Comparison of ENCODE assay signal across 23 mouse cellular contexts in the genomic region with DNA sequence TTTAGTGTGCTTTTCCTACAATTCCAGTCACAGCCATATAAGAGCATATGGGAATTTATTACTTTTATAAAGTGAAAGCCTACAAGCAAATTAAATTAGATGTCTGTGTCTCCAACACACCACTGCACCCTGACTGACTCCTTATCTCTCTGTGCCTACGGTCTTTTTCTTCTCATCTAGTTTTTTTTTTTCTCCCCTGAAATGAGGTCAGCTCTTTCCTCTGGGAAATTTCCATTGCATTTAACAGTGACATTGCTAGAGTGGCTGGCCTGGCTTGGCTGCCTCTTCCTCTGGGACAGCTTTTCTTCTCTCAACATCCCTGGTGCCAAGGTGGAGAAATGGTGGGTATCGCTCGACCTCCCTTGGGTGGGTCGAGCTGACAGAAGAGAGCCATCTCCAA. TPM values are rescaled to one million over a fixed set of nuclear protein-coding genes. Genes with fewer than 3 reads are reported as not detected.
DNase-seq lines count a peak whose midpoint lies in the region; ATAC-seq and TF ChIP-seq lines count a peak whose summit lies in the region.
"Had no signal": no experiment of that assay in that cellular context is flagged by ENCODE, and none has a peak within 500 bp of the region (broad histone marks: within the 10 kb centered on the region; RNA-seq: fewer than 3 reads in every experiment).

A gene (plus strand): TSS at position 249 of the 400 bp plus-strand sequence.

- H3K27ac ChIP-seq in liver, embryonic 13.5 days: no peak within 1 kb of the TSS
- H3K27ac ChIP-seq in cerebellum, adult 2 months (ENCODE audit: insufficient read depth, low read length): peak within 1 kb of the TSS; percentile 61; the same call in 1 of the 2 replicates
- H3K27ac ChIP-seq: embryonic facial prominence, embryonic 15.5 days; forebrain, embryonic 12.5 days; heart, embryonic 10.5 days; hindbrain, embryonic 12.5 days; layer of hippocampus, adult 2 months; liver, embryonic 14.5 days had no signal

- no peaks in the 10 kb centered on the region for H3K36me3 ChIP-seq in liver, embryonic 13.5 days
- H3K36me3 ChIP-seq: embryonic facial prominence, embryonic 15.5 days; forebrain, embryonic 12.5 days; heart, embryonic 10.5 days; hindbrain, embryonic 12.5 days had no signal

- TF ChIP-seq CTCF in cerebellum, adult 2 months (IDR thresholded peaks at IDR 0.05; ENCODE audit: borderline replicate concordance, insufficient read depth, low read depth, low read length): no peak

- H3K9ac ChIP-seq in liver, embryonic 13.5 days: no peak within 1 kb of the TSS
- H3K9ac ChIP-seq: embryonic facial prominence, embryonic 15.5 days; forebrain, embryonic 12.5 days; hindbrain, embryonic 12.5 days; liver, embryonic 14.5 days had no signal

- no peak within 1 kb of the TSS for H3K4me3 ChIP-seq in liver, embryonic 13.5 days (replicated peaks)
- H3K4me3 ChIP-seq in cerebellum, adult 2 months (replicated peaks; ENCODE audit: insufficient read depth, low read depth, low read length): no peak within 1 kb of the TSS
- H3K4me3 ChIP-seq: embryonic facial prominence, embryonic 15.5 days; forebrain, embryonic 12.5 days; heart, embryonic 10.5 days; hindbrain, embryonic 12.5 days; layer of hippocampus, adult 2 months had no signal

- H3K4me1 ChIP-seq in liver, embryonic 13.5 days (replicated peaks): peaks cover 35% of the 10 kb centered on the region
- H3K4me1 ChIP-seq in cerebellum, adult 2 months (ENCODE audit: control insufficient read depth, insufficient read depth, low read length): no peaks in the 10 kb centered on the region; the same call in 1 of the 2 replicates
- H3K4me1 ChIP-seq: embryonic facial prominence, embryonic 15.5 days; forebrain, embryonic 12.5 days; hindbrain, embryonic 12.5 days had no signal

- no peak within 1 kb of the TSS for H3K4me2 ChIP-seq in liver, embryonic 13.5 days
- H3K4me2 ChIP-seq: embryonic facial prominence, embryonic 15.5 days; forebrain, embryonic 12.5 days; hindbrain, embryonic 12.5 days had no signal

- 0 out of 2 replicates have a peak, but pooled peaks have one; percentile 50 for ATAC-seq in frontal cortex, adult (ENCODE audit: low TSS enrichment)
- ATAC-seq in liver, embryonic 13.5 days (ENCODE audit: low read depth): peak; percentile 25; the same call in 1 of the 2 replicates
- ATAC-seq in megakaryocyte-erythroid progenitor cell, adult 5-6 weeks (replicated peaks; ENCODE audit: low FRiP score, low TSS enrichment, poor library complexity, severe bottlenecking): peak; percentile 14; the same call in 1 of the 2 replicates
- no peak for ATAC-seq in erythroid progenitor cell, adult 5-6 weeks (replicated peaks; ENCODE audit: low FRiP score, poor library complexity, severe bottlenecking)
- ATAC-seq: intestine, postnatal 0 days had no signal

- no peak for TF ChIP-seq POLR2A in cerebellum, adult 2 months (IDR thresholded peaks at IDR 0.05; ENCODE audit: borderline replicate concordance, insufficient read depth, low read length)

- WGBS in liver, embryonic 13.5 days (ENCODE audit: insufficient replicate concordance): 67% methylated on average over 4 of the region's 4 CpGs
- WGBS in cerebellum, adult 2 months: 49% methylated on average over 4 of the region's 4 CpGs

- no peaks in the 10 kb centered on the region for H3K27me3 ChIP-seq in liver, embryonic 13.5 days
- H3K27me3 ChIP-seq in cerebellum, adult 2 months (ENCODE audit: control insufficient read depth, insufficient read depth, low read length): no peaks in the 10 kb centered on the region

- H3K9me3 ChIP-seq in liver, embryonic 13.5 days (replicated peaks): no peaks in the 10 kb centered on the region
- H3K9me3 ChIP-seq: embryonic facial prominence, embryonic 15.5 days; forebrain, embryonic 12.5 days; heart, embryonic 10.5 days; hindbrain, embryonic 12.5 days had no signal

- no peak for DNase-seq in frontal cortex, adult 2 months (ENCODE audit: extremely low spot score in 1 of 2, low spot score in 1 of 2)
- no peak for DNase-seq in liver, embryonic 13.5 days
- DNase-seq in liver: no peak
- DNase-seq in cerebellum, adult 2 months: peak; percentile 25 to 40
- DNase-seq: adrenal gland, postnatal 14 days; embryo, embryonic 11 days; heart, postnatal 10 days; left cerebral cortex, postnatal 4 days; right cerebral cortex, postnatal 14 days; thymus, postnatal 14 days had no signal

RNA-seq across cellular contexts. Expression of the gene that starts here (rescaled TPM):
- 0.08 and 0.20 TPM in 2 replicates for polyA plus RNA-seq in frontal cortex, adult 2 months (2012; rRNA removed)
- 0.28 and 0.45 TPM in 2 replicates for polyA plus RNA-seq in liver, embryonic 13.5 days (2015; fragmentation: Nextera tagmentation; extraction: Ambion mirVana)
- polyA plus RNA-seq in cerebellum, adult 2 months (2012; rRNA removed): 0.22 and 0.23 TPM in 2 replicates
- not detected in 2 replicates for total RNA-seq in megakaryocyte-erythroid progenitor cell, adult 5-6 weeks (2014; fragmentation: Nextera tagmentation)
- total RNA-seq in megakaryocyte-erythroid progenitor cell, adult 5-6 weeks (2017): not detected in 2 replicates
- total RNA-seq in erythroid progenitor cell, adult 5-6 weeks (2015; ENCODE audit: low replicate concordance): not detected in 2 replicates
- not detected in 2 replicates for total RNA-seq in erythroid progenitor cell, adult 5-6 weeks (2017; ENCODE audit: low replicate concordance)
- total RNA-seq: adrenal gland, postnatal 14 days; gastrocnemius, postnatal 4 days; heart, postnatal 10 days; layer of hippocampus, adult 2 months; left cerebral cortex, postnatal 4 days; midbrain, postnatal 0 days had no signal
- polyA plus RNA-seq: embryonic facial prominence, embryonic 15.5 days; neural tube, embryonic 11.5 days had no signal

Comparison
In these comparisons a context has a peak if more than half of its experiments do, and no peak if none do; other contexts are left out.
1. Peak in ATAC-seq in liver, embryonic 13.5 days; RNA of the gene not detected or under 1 TPM.
2. Peak in DNase-seq and H3K27ac ChIP-seq in cerebellum, adult 2 months; RNA of the gene not detected or under 1 TPM.
3. Peak in ATAC-seq in megakaryocyte-erythroid progenitor cell, adult 5-6 weeks; RNA of the gene not detected or under 1 TPM.